Mouse (Mus musculus): ENCODE measurements around the gene Gmeb2.

GRCm38 (mm10) chr2:181213021-181213445 lies 74.8 kb downstream of the Gmeb2 start, which contains the start of gene Srms:
- no peak for TF ChIP-seq CTCF (IDR thresholded peaks at IDR 0.05; ENCODE audit: control insufficient read depth, insufficient read depth, insufficient read length)
- TF ChIP-seq FOSL1 (IDR thresholded peaks at IDR 0.05; ENCODE audit: insufficient read depth, low read length, poor library complexity, severe bottlenecking), result no peak
- TF ChIP-seq MYOG (IDR thresholded peaks at IDR 0.05; ENCODE audit: control insufficient read depth, extremely low read depth, insufficient read length), result no peak
- TF ChIP-seq MAX (IDR thresholded peaks at IDR 0.05), result no peak
